Mouse (Mus musculus): Measurements from ENCODE around the gene Slc24a1. TPM values are rescaled to one million over a fixed set of nuclear protein-coding genes. Genes with fewer than 3 reads are reported as not detected.
A peak's percentile ranks its signal among the peaks of the same experiment; 100 is the strongest.

Gene Slc24a1
- polyA plus RNA-seq, 1 experiment from 2014 or later, result 0.04 TPM

GRCm38 (mm10) chr9:64926201-64926991 lies 25.0 kb downstream of the Slc24a1 start:
- ATAC-seq (ENCODE audit: insufficient read depth) (peak; percentile 52; the same call in 1 of the 2 replicates), DNase-seq (peak; percentile 60)
- Histone ChIP-seq H3K27me3 (ENCODE audit: insufficient read depth, low read length) (no peaks in the 10 kb centered on the region), H3K4me1 (ENCODE audit: insufficient read depth) (no peaks in the 10 kb centered on the region; the same call in none of the 2 replicates), H3K36me3 (ENCODE audit: insufficient read depth) (no peaks in the 10 kb centered on the region), H3K4me3 (ENCODE audit: low read depth, low read length) (no peak overlapping the region), H3K9me3 (ENCODE audit: low read depth, low read length) (no peaks in the 10 kb centered on the region), H3K4me2 (no peak overlapping the region), H3K9ac (no peak overlapping the region), H3K27ac (ENCODE audit: low read depth) (peak overlapping the region; percentile 51)
- 62% methylated on average over 8 of the region's 8 CpGs for WGBS
- TF ChIP-seq CTCF (IDR thresholded peaks at IDR 0.05; ENCODE audit: low read depth), result no peak

DNA sequence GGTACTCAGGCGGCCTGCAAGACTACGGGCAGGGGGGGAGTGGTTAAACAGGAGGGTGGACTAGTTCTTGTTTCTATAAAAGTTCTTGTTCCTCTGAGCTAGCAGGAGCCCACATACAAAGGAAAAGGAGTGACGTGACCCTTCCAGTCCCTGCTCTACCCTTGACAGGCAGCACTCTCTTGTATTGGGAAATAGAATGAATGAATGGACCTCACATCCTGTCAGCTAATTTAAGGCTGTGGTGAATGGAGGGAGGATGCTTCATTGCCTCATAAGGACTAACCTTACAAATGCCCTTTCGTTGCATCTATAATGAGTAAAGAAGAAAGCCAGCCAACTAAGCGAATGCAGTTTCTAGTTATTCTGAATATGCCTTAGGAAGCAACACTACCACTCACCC lies 25.6 kb downstream of the Slc24a1 start:
- Histone ChIP-seq H3K27ac (ENCODE audit: low read depth) (peak overlapping the region; percentile 51), H3K4me2 (no peak overlapping the region), H3K4me1 (ENCODE audit: insufficient read depth) (no peaks in the 10 kb centered on the region; the same call in none of the 2 replicates), H3K9me3 (ENCODE audit: low read depth, low read length) (no peaks in the 10 kb centered on the region), H3K36me3 (ENCODE audit: insufficient read depth) (no peaks in the 10 kb centered on the region), H3K27me3 (ENCODE audit: insufficient read depth, low read length) (no peaks in the 10 kb centered on the region), H3K9ac (no peak overlapping the region), H3K4me3 (ENCODE audit: low read depth, low read length) (no peak overlapping the region)
- no peak for ATAC-seq (ENCODE audit: insufficient read depth)
- no peak for DNase-seq
- no peak for TF ChIP-seq CTCF (IDR thresholded peaks at IDR 0.05; ENCODE audit: low read depth)
- WGBS, result 69% methylated on average over 5 of the region's 5 CpGs

- ATAC-seq (ENCODE audit: insufficient read depth), result no peak
- H3K27me3 ChIP-seq (ENCODE audit: insufficient read depth, low read length), result no peaks in the 10 kb centered on the region
- 31% methylated on average over 16 of the region's 16 CpGs for WGBS
- H3K9me3 ChIP-seq (ENCODE audit: low read depth, low read length), result no peaks in the 10 kb centered on the region
- TF ChIP-seq CTCF (IDR thresholded peaks at IDR 0.05; ENCODE audit: low read depth), result no peak
- H3K4me2 ChIP-seq, result peak overlapping the region; percentile 57
- peaks cover 5% of the 10 kb centered on the region; the same call in 1 of the 2 replicates for H3K36me3 ChIP-seq (ENCODE audit: insufficient read depth)
- no peaks in the 10 kb centered on the region for H3K4me1 ChIP-seq (ENCODE audit: insufficient read depth)
- H3K9ac ChIP-seq, result peak overlapping the region; percentile 39
- peak overlapping the region; percentile 32 for H3K4me3 ChIP-seq (ENCODE audit: low read depth, low read length)
- DNase-seq, result peak; percentile 77
- H3K27ac ChIP-seq (ENCODE audit: low read depth), result no peak overlapping the region
Observed at GRCm38 (mm10) chr9:64918560-64918959, 32.8 kb downstream of the Slc24a1 start.

DNA sequence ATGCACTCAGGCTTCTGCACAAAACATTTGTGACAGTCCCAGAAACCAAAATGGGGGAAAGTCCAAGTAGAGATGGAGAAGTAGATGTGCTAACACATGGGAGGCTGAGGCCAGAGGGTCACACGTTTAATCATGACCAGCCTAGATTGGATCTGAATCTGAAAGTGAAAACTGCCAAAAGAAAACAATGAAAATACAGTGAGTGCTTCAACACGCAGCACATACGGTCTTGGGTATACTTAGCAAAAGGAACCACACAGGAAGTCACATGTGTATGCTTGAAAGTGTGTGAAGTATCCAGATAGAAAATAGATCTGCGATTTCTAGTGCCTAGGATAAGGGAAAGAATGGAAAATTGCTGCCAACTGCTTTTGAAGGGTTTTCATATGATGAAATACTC lies 36.8 kb downstream of the Slc24a1 start:
- no peak for TF ChIP-seq CTCF (IDR thresholded peaks at IDR 0.05; ENCODE audit: low read depth)
- no peaks in the 10 kb centered on the region for H3K27me3 ChIP-seq (ENCODE audit: insufficient read depth, low read length)
- WGBS, result 68% methylated on average over 4 of the region's 4 CpGs
- no peak overlapping the region for H3K9ac ChIP-seq
- no peak overlapping the region for H3K4me2 ChIP-seq
- DNase-seq, result no peak
- peaks cover 11% of the 10 kb centered on the region; the same call in 1 of the 2 replicates for H3K36me3 ChIP-seq (ENCODE audit: insufficient read depth)
- no peak for ATAC-seq (ENCODE audit: insufficient read depth)
- no peak overlapping the region for H3K27ac ChIP-seq (ENCODE audit: low read depth)
- H3K9me3 ChIP-seq (ENCODE audit: low read depth, low read length), result no peaks in the 10 kb centered on the region
- H3K4me1 ChIP-seq (ENCODE audit: insufficient read depth), result no peaks in the 10 kb centered on the region
- H3K4me3 ChIP-seq (ENCODE audit: low read depth, low read length), result no peak overlapping the region

GRCm38 (mm10) chr9:64913973-64914372 lies 37.4 kb downstream of the Slc24a1 start:
- DNase-seq (peak; percentile 59), ATAC-seq (ENCODE audit: insufficient read depth) (no peak)
- no peaks in the 10 kb centered on the region for H3K27me3 ChIP-seq (ENCODE audit: insufficient read depth, low read length)
- no peaks in the 10 kb centered on the region for H3K9me3 ChIP-seq (ENCODE audit: low read depth, low read length)
- no peak overlapping the region for H3K4me3 ChIP-seq (ENCODE audit: low read depth, low read length)
- H3K36me3 ChIP-seq (ENCODE audit: insufficient read depth), result peaks cover 11% of the 10 kb centered on the region; the same call in 1 of the 2 replicates
- WGBS, result 60% methylated on average over 2 of the region's 2 CpGs
- no peak overlapping the region for H3K4me2 ChIP-seq
- H3K4me1 ChIP-seq (ENCODE audit: insufficient read depth), result no peaks in the 10 kb centered on the region
- H3K27ac ChIP-seq (ENCODE audit: low read depth), result no peak overlapping the region
- no peak for TF ChIP-seq CTCF (IDR thresholded peaks at IDR 0.05; ENCODE audit: low read depth)
- no peak overlapping the region for H3K9ac ChIP-seq

DNA sequence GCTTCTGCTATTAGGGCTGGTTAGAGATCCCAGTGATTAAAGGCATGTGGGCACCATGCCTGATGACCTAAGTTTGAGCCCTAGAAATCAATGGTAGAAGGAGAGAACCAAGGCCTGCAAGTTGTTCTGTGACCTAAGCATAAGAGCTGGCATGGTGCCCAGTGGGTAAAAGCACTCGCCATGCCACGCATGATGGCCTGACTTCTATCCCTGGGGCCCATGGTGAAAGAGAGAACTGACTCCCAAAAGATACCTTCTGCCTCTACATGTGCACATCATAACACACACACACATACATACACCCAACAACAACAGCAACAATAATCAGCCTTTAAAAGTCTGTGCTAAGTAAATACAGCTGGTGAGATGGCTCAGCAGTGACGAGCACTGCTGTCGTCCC lies 38.0 kb downstream of the Slc24a1 start:
- no peak for DNase-seq
- Histone ChIP-seq H3K4me3 (ENCODE audit: low read depth, low read length) (no peak overlapping the region), H3K36me3 (ENCODE audit: insufficient read depth) (peaks cover 11% of the 10 kb centered on the region; the same call in 1 of the 2 replicates), H3K9ac (no peak overlapping the region), H3K9me3 (ENCODE audit: low read depth, low read length) (no peaks in the 10 kb centered on the region), H3K4me2 (no peak overlapping the region), H3K4me1 (ENCODE audit: insufficient read depth) (no peaks in the 10 kb centered on the region), H3K27ac (ENCODE audit: low read depth) (no peak overlapping the region), H3K27me3 (ENCODE audit: insufficient read depth, low read length) (no peaks in the 10 kb centered on the region)
- TF ChIP-seq CTCF (IDR thresholded peaks at IDR 0.05; ENCODE audit: low read depth), result no peak
- 84% methylated on average over 4 of the region's 4 CpGs for WGBS
- no peak for ATAC-seq (ENCODE audit: insufficient read depth)

DNA sequence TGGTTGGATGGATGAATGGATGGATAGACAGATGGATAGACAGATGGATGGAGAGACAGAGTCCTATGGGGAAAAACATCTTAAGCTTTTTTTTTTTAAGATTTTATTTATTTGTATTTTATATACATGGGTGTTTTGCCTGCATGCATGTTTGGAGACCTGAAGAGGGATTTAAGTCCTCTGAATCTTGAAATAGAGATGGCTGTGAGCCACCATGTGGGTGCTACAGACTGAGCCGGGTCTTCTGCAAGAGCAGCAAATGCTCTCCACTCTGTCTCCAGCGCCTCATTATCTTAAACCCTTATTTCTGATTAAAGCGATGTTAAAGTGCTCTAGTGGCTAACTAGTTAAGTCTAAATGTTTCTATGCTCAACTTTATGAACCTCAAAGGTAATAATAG lies 44.0 kb downstream of the Slc24a1 start:
- H3K9me3 ChIP-seq (ENCODE audit: low read depth, low read length), result no peaks in the 10 kb centered on the region
- no peaks in the 10 kb centered on the region for H3K4me1 ChIP-seq (ENCODE audit: insufficient read depth)
- DNase-seq (no peak), ATAC-seq (ENCODE audit: insufficient read depth) (no peak)
- peaks cover 3% of the 10 kb centered on the region; the same call in 1 of the 2 replicates for H3K36me3 ChIP-seq (ENCODE audit: insufficient read depth)
- H3K27me3 ChIP-seq (ENCODE audit: insufficient read depth, low read length), result no peaks in the 10 kb centered on the region
- no peak overlapping the region for H3K9ac ChIP-seq
- no peak for TF ChIP-seq CTCF (IDR thresholded peaks at IDR 0.05; ENCODE audit: low read depth)
- H3K27ac ChIP-seq (ENCODE audit: low read depth), result no peak overlapping the region
- H3K4me3 ChIP-seq (ENCODE audit: low read depth, low read length), result no peak overlapping the region
- 82% methylated on average over 3 of the region's 3 CpGs for WGBS
- no peak overlapping the region for H3K4me2 ChIP-seq

Data from lung, embryonic 14.5 days (tissue).